Mouse (Mus musculus): ENCODE data around the gene Pik3r2.

DNA sequence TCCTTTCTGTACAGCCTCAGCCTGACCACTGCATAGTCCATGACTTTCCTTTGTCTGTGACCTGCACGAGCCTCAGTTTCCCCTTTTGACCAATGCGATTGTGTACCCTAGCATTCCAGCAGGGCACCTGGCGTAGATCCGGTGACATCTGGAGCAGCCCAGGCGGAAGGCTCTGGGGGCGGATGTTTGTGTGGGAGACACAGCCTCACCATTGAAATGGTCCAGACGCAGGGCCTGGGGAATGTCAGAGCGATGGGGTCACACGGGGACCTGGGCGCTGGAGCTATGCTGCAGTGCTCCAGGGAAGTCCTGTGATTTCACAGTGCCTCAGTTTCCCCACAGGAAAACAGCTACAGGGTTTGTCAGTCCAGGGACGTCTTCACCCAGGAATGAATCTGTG, 34.3 kb downstream of the Pik3r2 start:
- no peak for TF ChIP-seq POLR2A (IDR thresholded peaks at IDR 0.05; ENCODE audit: insufficient read depth, low read length)
- no peak for TF ChIP-seq CTCF (IDR thresholded peaks at IDR 0.05; ENCODE audit: low read depth, low read length)

Data from ES-Bruce4 (cell line).